Mouse (Mus musculus) kidney, postnatal 0 days (tissue): ENCODE measurements around the gene Sema7a. TPM values are rescaled to one million over a fixed set of nuclear protein-coding genes. Genes with fewer than 3 reads are reported as not detected.
A peak's percentile ranks its signal among the peaks of the same experiment; 100 is the strongest.

Source experiments
- ATAC-seq: fragments of 200-750 bp; cut with Nextera tagmentation; replicated peaks from 2 replicates; pipeline ENCODE4 v1.8.0; 2017; ENCODE audit warnings: low read depth, moderate number of reproducible peaks, moderate TSS enrichment, moderate library complexity; ENCODE audit not compliant: low FRiP score
- DNase-seq: peaks from one replicate; pipeline ENCODE4 v3.0.0-alpha.2; 2016; ENCODE audit warnings: low spot score
- H3K27ac ChIP-seq: fragments of 300-500 bp; sonication (generic); 2 replicates; pipeline ENCODE4 v1.5.1; 2014; ENCODE audit warnings: mild to moderate bottlenecking
- H3K27me3 ChIP-seq: fragments of 300-500 bp; sonication (generic); 2 replicates; pipeline ENCODE4 v1.6.1; 2014; ENCODE audit warnings: low read length, mixed read lengths; ENCODE audit not compliant: insufficient read depth
- H3K36me3 ChIP-seq: fragments of 300-500 bp; sonication (generic); 2 replicates; pipeline ENCODE4 v1.6.1; 2014; ENCODE audit warnings: low read length, mixed read lengths; ENCODE audit not compliant: insufficient read depth
- H3K4me1 ChIP-seq: fragments of 300-500 bp; sonication (generic); replicated peaks from 2 replicates; pipeline ENCODE4 v1.6.1; 2014; ENCODE audit warnings: antibody characterized with exemption, low read length, mixed read lengths; ENCODE audit not compliant: insufficient read depth
- H3K4me2 ChIP-seq: fragments of 300-500 bp; sonication (generic); 2 replicates; pipeline ENCODE4 v1.6.1; 2014; ENCODE audit warnings: mild to moderate bottlenecking, low read length, moderate library complexity, mixed read lengths
- H3K4me3 ChIP-seq: fragments of 300-500 bp; sonication (generic); replicated peaks from 2 replicates; pipeline ENCODE4 v1.5.1; 2014; ENCODE audit warnings: low read depth, low read length
- H3K9ac ChIP-seq: fragments of 300-500 bp; sonication (generic); 2 replicates; pipeline ENCODE4 v1.6.1; 2014; ENCODE audit warnings: low read depth, low read length
- H3K9me3 ChIP-seq: fragments of 300-500 bp; sonication (generic); replicated peaks from 2 replicates; pipeline ENCODE4 v1.6.1; 2016; ENCODE audit warnings: low read length, inconsistent platforms, mixed read lengths
- CTCF ChIP-seq: IDR thresholded peaks from 2 replicates; pipeline ENCODE4 v1.5.1; 2016; ENCODE audit warnings: antibody characterized with exemption, low read depth, mild to moderate bottlenecking, moderate library complexity
- WGBS: fragments of 180-500 bp; shearing (Covaris S2); extraction: QIAGEN DNeasy Blood & Tissue Kit; methylation state at CpG from one replicate; pipeline ENCODE4 v1.1.7; 2014; 5-methylcytosine and 5-hydroxymethylcytosine counted together
- polyA plus RNA-seq: library from polyadenylated mRNA; unstranded; fragments of >200 nt; fragmentation: Nextera tagmentation; extraction: Ambion mirVana; gene quantifications from 2 replicates; pipeline ENCODE4 v1.2.1, GENCODE M21; 2015

Sema7a gene
- polyA plus RNA-seq, 1 experiment from 2014 or later: 0.80 TPM

GRCm38 (mm10) chr9:57992060-57992459 lies 52.1 kb downstream of the Sema7a start:
- H3K36me3 ChIP-seq: no peaks in the 10 kb centered on the region
- H3K27me3 ChIP-seq: peaks cover 4% of the 10 kb centered on the region; the same call in 1 of the 2 replicates
- H3K9ac ChIP-seq: no peak overlapping the region
- no peak overlapping the region for H3K4me3 ChIP-seq
- TF ChIP-seq CTCF: no peak
- H3K4me2 ChIP-seq: no peak overlapping the region
- no peak for ATAC-seq
- H3K9me3 ChIP-seq: no peaks in the 10 kb centered on the region
- WGBS: 98% methylated on average over 3 of the region's 3 CpGs
- H3K4me1 ChIP-seq: 0 out of 2 replicates have a peak, but pooled peaks cover 3% of the 10 kb centered on the region
- no peak overlapping the region for H3K27ac ChIP-seq
- DNase-seq: no peak

- H3K27ac ChIP-seq: no peak overlapping the region
- 29% methylated on average over 8 of the region's 8 CpGs for WGBS
- H3K4me1 ChIP-seq: no peaks in the 10 kb centered on the region
- no peak overlapping the region for H3K4me2 ChIP-seq
- H3K36me3 ChIP-seq: no peaks in the 10 kb centered on the region
- no peak for TF ChIP-seq CTCF
- no peak for DNase-seq
- no peak overlapping the region for H3K9ac ChIP-seq
- H3K9me3 ChIP-seq: no peaks in the 10 kb centered on the region
- no peak overlapping the region for H3K4me3 ChIP-seq
- no peak for ATAC-seq
- peaks cover 4% of the 10 kb centered on the region; the same call in 1 of the 2 replicates for H3K27me3 ChIP-seq
Observed at GRCm38 (mm10) chr9:57992781-57993591, 53.1 kb downstream of the Sema7a start.

- H3K9ac ChIP-seq: no peak overlapping the region
- no peaks in the 10 kb centered on the region for H3K36me3 ChIP-seq
- H3K27me3 ChIP-seq: peaks cover 4% of the 10 kb centered on the region; the same call in 1 of the 2 replicates
- peak; percentile 73 for TF ChIP-seq CTCF
- 42% methylated on average over 4 of the region's 4 CpGs for WGBS
- H3K4me1 ChIP-seq: no peaks in the 10 kb centered on the region
- no peak overlapping the region for H3K4me2 ChIP-seq
- peak; percentile 69 for DNase-seq
- no peaks in the 10 kb centered on the region for H3K9me3 ChIP-seq
- H3K27ac ChIP-seq: no peak overlapping the region
- no peak for ATAC-seq
- no peak overlapping the region for H3K4me3 ChIP-seq
Observed at GRCm38 (mm10) chr9:57995282-57995681, 55.4 kb downstream of the Sema7a start.

GRCm38 (mm10) chr9:57997511-57998031 lies 57.7 kb downstream of the Sema7a start:
- 0 out of 2 replicates have a peak, but pooled peaks have one; percentile 1 for ATAC-seq

GRCm38 (mm10) chr9:57998032-57998659 lies 58.2 kb downstream of the Sema7a start:
- Histone ChIP-seq H3K9ac (peak overlapping the region; percentile 29; the same call in 1 of the 2 replicates), H3K4me3 (peak overlapping the region; percentile 13; the same call in 1 of the 2 replicates), H3K36me3 (no peaks in the 10 kb centered on the region), H3K27ac (no peak overlapping the region), H3K4me1 (no peaks in the 10 kb centered on the region), H3K4me2 (peak overlapping the region; percentile 57), H3K9me3 (no peaks in the 10 kb centered on the region), H3K27me3 (peaks cover 4% of the 10 kb centered on the region; the same call in 1 of the 2 replicates)
- DNase-seq: peak; percentile 87
- ATAC-seq: peak; percentile 67
- peak; percentile 82 for TF ChIP-seq CTCF
- WGBS: 2% methylated on average over 20 of the region's 20 CpGs

More at GRCm38 (mm10) chr9:57997511-57998031, 57.7 kb downstream of the Sema7a start:
- DNase-seq: no peak
- Histone ChIP-seq H3K4me2 (peak overlapping the region; percentile 57), H3K36me3 (no peaks in the 10 kb centered on the region), H3K9ac (no peak overlapping the region), H3K4me1 (no peaks in the 10 kb centered on the region), H3K27me3 (peaks cover 4% of the 10 kb centered on the region; the same call in 1 of the 2 replicates), H3K4me3 (no peak overlapping the region), H3K27ac (no peak overlapping the region), H3K9me3 (no peaks in the 10 kb centered on the region)
- 22% methylated on average over 13 of the region's 13 CpGs for WGBS
- no peak for TF ChIP-seq CTCF

- no peak for DNase-seq
- Histone ChIP-seq H3K4me1 (no peaks in the 10 kb centered on the region), H3K9me3 (no peaks in the 10 kb centered on the region), H3K27me3 (peaks cover 4% of the 10 kb centered on the region; the same call in 1 of the 2 replicates), H3K4me2 (no peak overlapping the region), H3K4me3 (no peak overlapping the region), H3K9ac (no peak overlapping the region), H3K27ac (no peak overlapping the region), H3K36me3 (no peaks in the 10 kb centered on the region)
- no peak for TF ChIP-seq CTCF
- 60% methylated on average over 2 of the region's 2 CpGs for WGBS
- ATAC-seq: no peak
Observed at GRCm38 (mm10) chr9:57998685-57999084, 58.8 kb downstream of the Sema7a start.
